Mouse (Mus musculus) heart, embryonic 13.5 days (tissue): ENCODE data around the gene Homer2. TPM values are rescaled to one million over a fixed set of nuclear protein-coding genes. Genes with fewer than 3 reads are reported as not detected.

ENCODE experiments used
- ATAC-seq: fragments of 200-750 bp; cut with Nextera tagmentation; 2 replicates; pipeline ENCODE4 v1.8.0; 2017; ENCODE audit warnings: moderate TSS enrichment; ENCODE audit not compliant: insufficient number of reproducible peaks, low FRiP score, low TSS enrichment; ENCODE audit errors: extremely low read depth
- H3K27ac ChIP-seq: fragments of 300-500 bp; sonication (generic); replicated peaks from 2 replicates; pipeline ENCODE4 v1.5.1; 2015; ENCODE audit warnings: moderate library complexity, mild to moderate bottlenecking, inconsistent platforms
- H3K27me3 ChIP-seq: fragments of 300-500 bp; sonication (generic); replicated peaks from 2 replicates; pipeline ENCODE4 v1.6.1; 2015; ENCODE audit warnings: mild to moderate bottlenecking, inconsistent platforms
- H3K36me3 ChIP-seq: fragments of 300-500 bp; sonication (generic); 2 replicates; pipeline ENCODE4 v1.6.1; 2015; ENCODE audit warnings: mild to moderate bottlenecking, inconsistent platforms
- H3K4me1 ChIP-seq: fragments of 300-500 bp; sonication (generic); 2 replicates; pipeline ENCODE4 v1.6.1; 2015; ENCODE audit warnings: inconsistent platforms
- H3K4me2 ChIP-seq: fragments of 300-500 bp; sonication (generic); 2 replicates; pipeline ENCODE4 v1.6.1; 2015; ENCODE audit warnings: inconsistent platforms, mild to moderate bottlenecking, moderate library complexity
- H3K4me3 ChIP-seq: fragments of 300-500 bp; sonication (generic); 2 replicates; pipeline ENCODE4 v1.5.1; 2015; ENCODE audit warnings: moderate library complexity, mild to moderate bottlenecking, inconsistent platforms
- H3K9ac ChIP-seq: fragments of 300-500 bp; sonication (generic); 2 replicates; pipeline ENCODE4 v1.6.1; 2015; ENCODE audit warnings: inconsistent platforms, mild to moderate bottlenecking, moderate library complexity
- H3K9me3 ChIP-seq: fragments of 300-500 bp; sonication (generic); 2 replicates; pipeline ENCODE4 v1.6.1; 2016; ENCODE audit warnings: inconsistent platforms
- WGBS: fragments of 180-500 bp; shearing (Covaris S2); methylation state at CpG from one replicate; pipeline ENCODE4 v1.1.7; 2015; ENCODE audit warnings: mixed read lengths; 5-methylcytosine and 5-hydroxymethylcytosine counted together
- polyA plus RNA-seq: library from polyadenylated mRNA; unstranded; fragments of >200 nt; fragmentation: Nextera tagmentation; extraction: Ambion mirVana; gene quantifications from 2 replicates; pipeline ENCODE4 v1.2.1, GENCODE M21; 2015

Homer2 gene
- polyA plus RNA-seq, 1 experiment from 2014 or later: 73.4 TPM

DNA sequence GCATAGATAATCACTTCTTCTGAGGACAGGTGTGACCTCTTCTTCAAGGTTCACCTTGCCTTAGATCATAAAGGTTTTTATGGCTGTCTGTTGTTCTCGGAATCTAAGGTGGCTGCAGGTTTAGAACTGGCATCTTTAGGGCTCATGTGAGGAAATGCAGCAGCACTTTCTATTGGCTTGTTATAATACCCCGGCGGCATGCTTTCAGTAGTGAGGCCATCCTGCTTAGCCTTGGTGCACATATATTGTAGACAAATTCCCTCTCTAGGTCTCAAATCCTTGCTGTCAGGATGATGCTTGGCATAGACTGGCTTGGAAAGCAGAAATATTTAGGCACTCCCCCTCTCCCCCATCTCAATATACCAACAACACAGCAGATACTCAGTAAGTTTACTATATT, 137.1 kb downstream of the Homer2 start:
- Histone ChIP-seq H3K9me3 (no peaks in the 10 kb centered on the region), H3K9ac (0 out of 2 replicates have a peak overlapping the region, but pooled peaks have one; percentile 33), H3K27ac (peak overlapping the region; percentile 93), H3K36me3 (peaks cover 6% of the 10 kb centered on the region), H3K4me1 (peaks cover 46% of the 10 kb centered on the region), H3K27me3 (no peaks in the 10 kb centered on the region), H3K4me3 (no peak overlapping the region), H3K4me2 (0 out of 2 replicates have a peak overlapping the region, but pooled peaks have one; percentile 85)
- WGBS: 82% methylated on average over 3 of the region's 3 CpGs
- no peak for ATAC-seq

DNA sequence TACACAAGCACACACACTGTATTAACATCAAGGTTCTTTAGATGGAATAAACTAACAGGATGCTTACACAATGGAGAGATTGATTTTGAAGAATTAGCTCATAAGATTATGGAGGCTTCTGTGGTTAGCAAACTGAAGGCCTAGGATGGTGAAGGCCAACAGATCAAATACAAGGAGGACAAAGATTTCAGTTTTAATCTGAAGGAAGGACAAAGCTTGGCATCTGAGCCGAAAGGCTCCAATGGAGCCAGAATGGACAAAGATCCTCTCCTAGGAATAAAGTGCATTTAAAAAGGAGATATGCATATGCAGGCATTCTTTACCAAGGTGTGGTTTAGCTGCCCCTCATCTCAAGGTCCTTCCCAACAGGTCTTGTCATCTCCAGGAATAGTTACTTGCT, 137.5 kb downstream of the Homer2 start:
- H3K27ac ChIP-seq: peak overlapping the region; percentile 93

DNA sequence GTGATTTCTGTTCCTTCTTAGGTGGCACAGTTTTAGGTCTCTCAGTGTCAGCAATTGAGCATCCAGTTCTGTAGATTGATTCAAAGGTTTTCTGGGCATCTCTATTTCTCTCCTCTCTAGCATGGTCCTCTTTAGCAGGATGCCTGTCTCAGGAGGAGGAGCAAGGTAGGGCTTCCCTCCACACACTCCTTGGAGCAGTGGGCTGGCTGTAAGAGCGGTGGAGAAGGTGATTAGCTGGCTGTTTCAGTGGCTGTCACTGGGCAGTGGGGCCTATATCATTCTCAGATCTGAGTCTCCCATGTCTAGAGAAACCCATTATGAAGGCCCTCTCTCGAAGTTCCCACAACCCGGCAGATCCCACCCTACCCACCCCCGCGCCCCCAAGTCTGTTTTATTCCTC, 139.9 kb downstream of the Homer2 start:
- peak overlapping the region; percentile 94 for H3K27ac ChIP-seq
- no peak for ATAC-seq
- H3K36me3 ChIP-seq: no peaks in the 10 kb centered on the region
- H3K9me3 ChIP-seq: no peaks in the 10 kb centered on the region
- peaks cover 58% of the 10 kb centered on the region for H3K4me1 ChIP-seq
- 79% methylated on average over 5 of the region's 5 CpGs for WGBS
- H3K4me2 ChIP-seq: peak overlapping the region; percentile 44
- H3K9ac ChIP-seq: peak overlapping the region; percentile 83
- H3K4me3 ChIP-seq: no peak overlapping the region
- H3K27me3 ChIP-seq: no peaks in the 10 kb centered on the region

More for the DNA sequence above, 137.5 kb downstream of the Homer2 start:
- peaks cover 50% of the 10 kb centered on the region for H3K4me1 ChIP-seq
- no peaks in the 10 kb centered on the region for H3K27me3 ChIP-seq
- H3K9me3 ChIP-seq: no peaks in the 10 kb centered on the region
- H3K36me3 ChIP-seq: peaks cover 1% of the 10 kb centered on the region
- H3K4me2 ChIP-seq: no peak overlapping the region
- no peak for ATAC-seq
- no peak overlapping the region for H3K4me3 ChIP-seq
- WGBS: 90% methylated on average over 1 of the region's 1 CpGs
- no peak overlapping the region for H3K9ac ChIP-seq

DNA sequence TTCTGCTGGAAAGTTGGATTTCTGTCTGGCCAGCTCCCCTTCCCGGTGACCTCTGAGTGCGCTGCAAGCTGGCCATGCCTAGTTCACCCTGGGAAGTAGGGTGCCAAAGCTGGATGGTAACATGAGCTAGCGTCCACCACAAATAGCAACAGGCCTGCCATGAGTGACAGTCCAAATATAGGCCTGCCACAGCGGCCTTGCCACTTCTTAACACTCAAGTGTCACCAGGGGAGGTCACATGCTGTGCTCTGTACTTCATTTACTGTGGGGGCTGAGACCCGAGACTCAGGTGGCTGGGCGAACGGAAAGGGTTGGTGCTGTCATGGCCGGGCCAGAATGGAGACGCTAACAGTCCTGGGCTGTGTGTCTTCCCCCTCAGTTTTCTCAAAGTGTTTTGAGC, 140.4 kb downstream of the Homer2 start, which contains the start of gene Fsd2:
Fsd2 (minus strand) TSS at position 53 of the 400 bp plus-strand sequence.
- Histone ChIP-seq H3K4me1 (peaks cover 54% of the 10 kb centered on the region), H3K9ac (peak within 1 kb of the TSS; percentile 83), H3K27me3 (no peaks in the 10 kb centered on the region), H3K36me3 (no peaks in the 10 kb centered on the region), H3K4me3 (peak within 1 kb of the TSS; percentile 55), H3K4me2 (peak within 1 kb of the TSS; percentile 72), H3K27ac (peak within 1 kb of the TSS; percentile 94), H3K9me3 (no peaks in the 10 kb centered on the region)
- WGBS: 43% methylated on average over 9 of the region's 9 CpGs
- ATAC-seq: peak; percentile 32; the same call in 1 of the 2 replicates

DNA sequence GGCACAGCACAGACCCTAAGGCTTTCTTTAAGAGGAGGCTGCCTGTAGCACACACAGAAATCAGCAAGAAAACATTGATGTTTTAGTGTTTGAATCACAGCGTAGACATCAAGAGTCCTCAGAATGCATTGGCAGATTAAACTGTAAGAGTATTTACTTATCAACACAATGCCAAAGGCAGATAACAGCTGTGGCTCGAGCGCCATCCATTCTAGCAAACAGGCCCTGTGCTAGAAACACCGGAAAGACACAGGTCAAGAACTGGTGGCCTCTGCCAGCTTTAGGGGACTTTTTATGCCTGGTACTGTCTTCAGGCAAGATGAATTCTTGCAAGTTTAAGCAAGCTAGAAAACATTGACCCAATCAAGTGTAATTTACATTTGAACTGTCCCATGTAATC, 141.0 kb downstream of the Homer2 start:
- no peaks in the 10 kb centered on the region for H3K27me3 ChIP-seq
- H3K9me3 ChIP-seq: no peaks in the 10 kb centered on the region
- no peak for ATAC-seq
- no peaks in the 10 kb centered on the region for H3K36me3 ChIP-seq
- 25% methylated on average over 4 of the region's 4 CpGs for WGBS
- peak overlapping the region; percentile 72 for H3K4me2 ChIP-seq
- peaks cover 56% of the 10 kb centered on the region for H3K4me1 ChIP-seq
- peak overlapping the region; percentile 94 for H3K27ac ChIP-seq
- H3K4me3 ChIP-seq: peak overlapping the region; percentile 55
- H3K9ac ChIP-seq: peak overlapping the region; percentile 83

DNA sequence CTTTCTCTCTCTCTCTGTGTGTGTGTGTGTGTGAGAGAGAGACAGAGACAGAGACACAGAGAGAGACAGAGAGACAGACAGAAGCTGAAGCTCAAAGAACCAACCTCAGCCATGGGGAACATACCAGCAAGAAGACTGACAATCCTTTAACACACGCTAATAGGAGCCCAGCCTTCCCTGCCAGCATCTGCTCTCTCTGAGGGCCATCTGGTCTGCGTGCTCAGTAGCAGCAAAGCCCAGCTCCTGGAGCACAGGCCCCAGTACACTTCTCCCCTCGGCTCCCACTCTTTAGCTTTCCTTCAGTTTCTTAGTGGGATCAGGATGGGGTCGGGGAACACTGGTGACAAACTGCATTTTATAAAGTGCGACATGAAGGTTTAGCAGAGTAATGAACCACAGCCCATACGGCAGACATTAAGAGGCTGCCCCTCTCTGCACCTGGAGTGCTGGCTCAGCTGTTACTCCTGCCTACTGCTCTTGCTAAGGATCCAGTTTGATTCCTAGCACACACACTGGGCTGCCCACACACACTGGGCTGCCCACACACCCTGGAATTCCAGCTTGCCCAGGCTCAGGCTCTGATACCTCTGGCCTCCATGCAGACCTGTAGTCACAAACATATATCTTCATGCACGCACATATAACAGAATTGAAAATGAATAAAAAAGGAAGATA, 141.8 kb downstream of the Homer2 start:
- Histone ChIP-seq H3K27ac (peak overlapping the region; percentile 94), H3K27me3 (no peaks in the 10 kb centered on the region), H3K4me2 (peak overlapping the region; percentile 72), H3K9me3 (no peaks in the 10 kb centered on the region), H3K4me1 (peaks cover 60% of the 10 kb centered on the region), H3K36me3 (no peaks in the 10 kb centered on the region), H3K4me3 (peak overlapping the region; percentile 55), H3K9ac (peak overlapping the region; percentile 83)
- WGBS: 43% methylated on average over 7 of the region's 7 CpGs
- no peak for ATAC-seq

DNA sequence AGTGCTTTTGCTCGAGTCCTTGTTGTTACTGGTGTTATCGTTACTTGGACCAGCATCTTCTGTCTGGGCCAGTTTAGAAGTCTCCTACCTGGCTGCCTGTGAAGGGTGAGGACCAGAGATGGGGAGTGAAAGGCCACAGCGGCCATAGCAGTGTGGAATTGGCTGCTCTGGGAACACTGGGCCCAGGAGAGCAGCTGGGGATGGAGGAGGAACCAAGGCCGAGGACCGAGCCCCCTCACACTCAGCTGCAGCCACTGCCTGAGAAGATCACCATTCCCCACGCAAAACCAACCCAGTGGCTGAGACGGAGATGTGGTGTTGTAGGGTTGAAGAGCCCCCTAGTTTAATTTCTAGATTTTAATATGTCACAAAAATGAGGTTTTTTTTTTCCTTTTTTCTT, 142.6 kb downstream of the Homer2 start:
- peak overlapping the region; percentile 83 for H3K9ac ChIP-seq
- 51% methylated on average over 7 of the region's 7 CpGs for WGBS
- no peak for ATAC-seq
- peaks cover 3% of the 10 kb centered on the region; the same call in 1 of the 2 replicates for H3K36me3 ChIP-seq
- no peaks in the 10 kb centered on the region for H3K9me3 ChIP-seq
- H3K4me1 ChIP-seq: peaks cover 61% of the 10 kb centered on the region
- peak overlapping the region; percentile 94 for H3K27ac ChIP-seq
- H3K4me2 ChIP-seq: peak overlapping the region; percentile 72
- H3K27me3 ChIP-seq: no peaks in the 10 kb centered on the region
- H3K4me3 ChIP-seq: peak overlapping the region; percentile 55

DNA sequence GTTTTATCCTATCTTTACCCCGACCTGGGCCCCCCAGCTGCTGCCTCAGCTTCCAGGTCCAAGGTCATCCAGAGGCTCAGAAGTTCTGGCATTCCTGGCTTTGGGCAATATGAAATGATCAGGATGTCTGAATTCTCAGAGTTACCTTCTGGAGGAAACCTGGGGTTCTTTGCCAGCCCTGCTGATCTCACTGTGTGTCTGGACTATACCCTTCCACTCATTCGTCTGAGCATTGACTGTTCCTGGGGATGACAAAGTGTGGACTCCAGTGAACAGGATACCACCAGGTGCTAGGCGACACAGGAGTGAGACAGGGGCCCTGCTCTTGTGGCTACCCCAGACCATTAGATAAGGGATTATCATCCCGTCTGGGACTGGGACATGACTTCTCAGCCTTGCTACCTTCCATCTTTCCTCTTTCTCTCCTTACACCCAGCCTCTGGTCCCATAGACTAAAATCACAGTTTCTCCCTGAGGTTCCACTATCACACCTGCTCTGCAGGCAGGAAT, 143.8 kb downstream of the Homer2 start:
- Histone ChIP-seq H3K4me3 (peak overlapping the region; percentile 16; the same call in 1 of the 2 replicates), H3K27ac (peak overlapping the region; percentile 61), H3K36me3 (peaks cover 14% of the 10 kb centered on the region), H3K27me3 (no peaks in the 10 kb centered on the region), H3K9me3 (no peaks in the 10 kb centered on the region), H3K4me2 (peak overlapping the region; percentile 72), H3K9ac (peak overlapping the region; percentile 48), H3K4me1 (peaks cover 64% of the 10 kb centered on the region)
- ATAC-seq: no peak
- 35% methylated on average over 4 of the region's 4 CpGs for WGBS

DNA sequence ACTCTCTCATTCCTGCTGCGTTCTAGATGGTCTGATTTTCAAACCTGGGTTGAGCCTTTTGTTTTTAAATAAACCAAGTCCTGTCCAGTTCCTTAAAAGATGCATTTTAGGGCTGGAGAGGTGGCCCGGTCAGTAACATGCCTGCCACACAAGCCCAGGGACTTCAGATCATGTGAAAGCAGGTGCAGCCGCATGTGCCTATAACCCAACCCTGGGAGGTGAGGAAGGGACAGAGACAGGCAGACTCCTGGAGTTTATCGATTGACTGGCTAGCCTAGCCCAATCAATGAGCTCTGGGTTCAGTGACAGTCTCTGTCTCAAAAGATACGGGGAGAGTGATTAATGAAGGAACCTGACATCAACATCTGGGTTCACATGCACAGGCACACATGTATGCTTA, 146.1 kb downstream of the Homer2 start:
- Histone ChIP-seq H3K4me2 (no peak overlapping the region), H3K4me3 (no peak overlapping the region), H3K9me3 (no peaks in the 10 kb centered on the region), H3K9ac (peak overlapping the region; percentile 40; the same call in 1 of the 2 replicates), H3K27ac (peak overlapping the region; percentile 37; the same call in 1 of the 2 replicates), H3K4me1 (peaks cover 60% of the 10 kb centered on the region), H3K27me3 (no peaks in the 10 kb centered on the region), H3K36me3 (peaks cover 27% of the 10 kb centered on the region)
- ATAC-seq: no peak
- 75% methylated on average over 5 of the region's 5 CpGs for WGBS

DNA sequence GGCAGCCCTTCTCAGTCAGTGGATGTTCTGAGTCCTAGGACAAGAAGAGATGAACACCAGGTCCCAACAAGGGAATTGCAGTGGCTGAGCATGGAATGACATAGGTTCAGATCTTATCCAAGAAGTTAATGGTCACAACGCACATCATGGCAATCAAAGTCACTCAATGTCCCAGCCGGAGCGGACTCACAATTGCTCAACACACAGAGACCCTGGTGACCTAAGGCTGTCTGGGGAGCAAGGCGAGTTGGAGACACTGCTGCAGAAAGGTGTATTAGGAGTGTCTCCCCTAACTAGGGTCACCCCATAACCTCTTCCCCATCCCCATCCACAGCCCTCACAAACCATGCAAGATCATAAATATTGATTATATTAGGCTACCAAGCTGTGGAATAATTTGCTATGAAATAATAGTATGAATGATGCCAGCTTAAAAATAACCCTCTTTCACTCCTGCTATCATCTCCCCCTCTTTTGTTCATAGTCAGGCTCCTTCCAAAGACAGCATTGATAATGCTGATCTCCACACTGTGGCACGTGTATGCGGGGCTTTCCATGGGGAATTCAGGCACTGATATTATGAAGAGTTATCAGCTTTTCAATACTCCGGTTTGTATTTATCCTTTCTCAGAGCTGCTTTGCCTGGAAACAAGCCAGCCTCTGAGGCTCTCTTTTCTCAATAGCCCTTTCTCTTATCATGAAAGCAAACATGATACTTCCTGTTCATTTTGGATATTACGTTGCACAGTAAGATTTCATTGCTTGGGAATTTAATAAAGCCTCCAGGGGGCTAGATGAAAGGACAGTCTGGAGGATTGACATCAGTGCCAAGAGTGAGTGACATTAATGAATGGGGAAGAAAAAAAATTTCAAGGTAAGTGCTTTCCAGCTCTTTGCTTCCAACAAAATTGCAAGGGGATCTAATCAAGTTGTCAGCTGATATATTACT, 147.0 kb downstream of the Homer2 start:
- peak overlapping the region; percentile 40; the same call in 1 of the 2 replicates for H3K9ac ChIP-seq
- peaks cover 27% of the 10 kb centered on the region for H3K36me3 ChIP-seq
- peaks cover 58% of the 10 kb centered on the region for H3K4me1 ChIP-seq
- WGBS: 50% methylated on average over 8 of the region's 8 CpGs
- no peaks in the 10 kb centered on the region for H3K9me3 ChIP-seq
- H3K27me3 ChIP-seq: no peaks in the 10 kb centered on the region
- no peak overlapping the region for H3K4me3 ChIP-seq
- no peak overlapping the region; the same call in 1 of the 2 replicates for H3K27ac ChIP-seq
- no peak for ATAC-seq
- 0 out of 2 replicates have a peak overlapping the region, but pooled peaks have one; percentile 2 for H3K4me2 ChIP-seq
